1 mouse cellular context compared by ENCODE assay signal in genomic region chr10:45000873-45001859, GRCm38 (mm10).
TF ChIP-seq lines count a peak whose summit lies in the region.

No protein-coding gene starts in this region.

TF ChIP-seq in CH12.LX, 34 proteins besides CTCF, POLR2A, EP300 and RAD21 (continued from another document):
- TF ChIP-seq E2F4 (IDR thresholded peaks at IDR 0.05; ENCODE audit: insufficient replicate concordance, low read depth, low read length) (0 out of 2 replicates have a peak, but pooled peaks have one; percentile 17), RCOR1 (conservative IDR thresholded peaks at IDR 0.05; ENCODE audit: low read depth, low read length) (peak; percentile 64; the same call in 1 of the 2 replicates), HCFC1 (IDR thresholded peaks at IDR 0.05; ENCODE audit: low read depth, low read length) (no peak; the same call in 1 of the 2 replicates), ZNF384 (IDR thresholded peaks at IDR 0.05; ENCODE audit: low read depth, low read length) (peak; percentile 28; the same call in 1 of the 2 replicates), BHLHE40 (IDR thresholded peaks at IDR 0.05; ENCODE audit: low read depth, low read length) (peak; percentile 73), ZC3H11A (IDR thresholded peaks at IDR 0.05; ENCODE audit: low read depth, low read length) (peak; percentile 69; the same call in 1 of the 2 replicates), ZKSCAN1 (IDR thresholded peaks at IDR 0.05; ENCODE audit: borderline replicate concordance, low read depth, low read length) (no peak), SMC3 (IDR thresholded peaks at IDR 0.05; ENCODE audit: low read depth, low read length) (peak; percentile 69), ELF1 (IDR thresholded peaks at IDR 0.05; ENCODE audit: low read depth, low read length) (no peak; the same call in none of the 2 replicates), CHD1 (IDR thresholded peaks at IDR 0.05; ENCODE audit: low read depth, low read length) (peak; percentile 85; the same call in 1 of the 2 replicates), POLR2AphosphoS2 (IDR thresholded peaks at IDR 0.05; ENCODE audit: low read depth, low read length) (no peak), MAX (IDR thresholded peaks at IDR 0.05; ENCODE audit: low read length) (peak; percentile 64), JUND (conservative IDR thresholded peaks at IDR 0.05; ENCODE audit: low read depth, low read length) (peak; percentile 72)
